Mouse (Mus musculus): ENCODE data around the gene Zfp106.

DNA sequence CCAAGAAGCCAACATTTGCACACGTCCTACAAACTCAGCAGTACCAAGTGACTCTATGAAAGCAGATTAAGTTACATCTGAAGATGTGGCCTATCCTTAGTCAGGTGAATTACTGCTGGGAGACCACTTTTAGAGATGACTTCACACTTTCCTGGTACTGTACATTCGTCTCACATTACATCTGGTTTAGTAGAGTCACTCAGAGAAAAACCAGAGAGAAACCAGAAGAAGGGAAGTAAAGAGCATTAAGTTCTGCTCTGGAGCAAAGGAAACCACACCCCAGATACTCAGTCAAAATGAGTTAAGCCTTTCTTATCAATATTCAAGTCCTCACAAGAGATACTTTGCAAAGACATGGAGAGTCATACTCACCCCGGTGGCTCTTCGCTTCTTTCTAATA lies 32.4 kb downstream of the Zfp106 start:
- TF ChIP-seq CTCF (IDR thresholded peaks at IDR 0.05; ENCODE audit: control insufficient read depth, insufficient read depth, insufficient replicate concordance, low read depth, low read length) (no peak), POLR2A (IDR thresholded peaks at IDR 0.05; ENCODE audit: control insufficient read depth, low read depth, low read length) (no peak)

Data from testis, adult 2 months (tissue).